ENCODE assay signal across 8 mouse cellular contexts in genomic region chr2:118703913-118704730, GRCm38 (mm10). TPM values are rescaled to one million over a fixed set of nuclear protein-coding genes. Genes with fewer than 3 reads are reported as not detected.
DNase-seq lines count a peak whose midpoint lies in the region; ATAC-seq and TF ChIP-seq lines count a peak whose summit lies in the region.

Gene Ankrd63 (minus strand): TSS chr2:118703963.

- no peak for ATAC-seq in megakaryocyte, adult 5-6 weeks (ENCODE audit: poor library complexity, severe bottlenecking)
- ATAC-seq in heart, embryonic 14.5 days (ENCODE audit: insufficient number of reproducible peaks, insufficient read depth, low FRiP score, low read depth), result no peak
- no peak for ATAC-seq in limb, embryonic 11.5 days (ENCODE audit: insufficient number of reproducible peaks, low FRiP score, low TSS enrichment, low read depth)
- no peak for ATAC-seq in megakaryocyte-erythroid progenitor cell, adult 5-6 weeks (replicated peaks; ENCODE audit: low FRiP score, low TSS enrichment, poor library complexity, severe bottlenecking)

- WGBS in heart, embryonic 14.5 days, result 2% methylated on average over 50 of the region's 50 CpGs
- WGBS in limb, embryonic 11.5 days, result 1% methylated on average over 50 of the region's 50 CpGs
- WGBS in olfactory bulb, adult 2 months, result 5% methylated on average over 50 of the region's 50 CpGs

- peak within 1 kb of the TSS; percentile 73 for H3K9ac ChIP-seq in heart, embryonic 14.5 days (ENCODE audit: low read length)
- peak within 1 kb of the TSS; percentile 27; the same call in 1 of the 2 replicates for H3K9ac ChIP-seq in limb, embryonic 11.5 days (ENCODE audit: low read length)

- peaks cover 94% of the 10 kb centered on the region for H3K4me1 ChIP-seq in megakaryocyte, embryonic 14.5 days
- H3K4me1 ChIP-seq in heart, embryonic 14.5 days (ENCODE audit: control insufficient read depth in 2 of 2, insufficient read depth in 2 of 2, low read length in 2 of 2), result peaks cover 39 to 47% of the 10 kb centered on the region in 2 experiments
- H3K4me1 ChIP-seq in limb, embryonic 11.5 days (ENCODE audit: control insufficient read depth, insufficient read depth, low read length), result peaks cover 31% of the 10 kb centered on the region
- H3K4me1 ChIP-seq in olfactory bulb, adult 2 months (ENCODE audit: control insufficient read depth, insufficient read depth, low read length), result peaks cover 63% of the 10 kb centered on the region

- H3K4me2 ChIP-seq in heart, embryonic 14.5 days (ENCODE audit: low read length), result peak within 1 kb of the TSS; percentile 74
- peak within 1 kb of the TSS; percentile 60 for H3K4me2 ChIP-seq in limb, embryonic 11.5 days (ENCODE audit: low read depth, severe bottlenecking)

- peaks cover 61% of the 10 kb centered on the region for H3K27me3 ChIP-seq in megakaryocyte, embryonic 14.5 days (replicated peaks)
- peaks cover 65% of the 10 kb centered on the region for H3K27me3 ChIP-seq in heart, embryonic 14.5 days (ENCODE audit: control insufficient read depth, insufficient read depth, low read length)
- peaks cover 93% of the 10 kb centered on the region for H3K27me3 ChIP-seq in limb, embryonic 11.5 days (ENCODE audit: control insufficient read depth, insufficient read depth, low read length)

- TF ChIP-seq CTCF in olfactory bulb, adult 2 months (IDR thresholded peaks at IDR 0.05; ENCODE audit: insufficient read depth, low read depth, low read length), result no peak

- no peaks in the 10 kb centered on the region for H3K9me3 ChIP-seq in megakaryocyte, embryonic 14.5 days
- H3K9me3 ChIP-seq in heart, embryonic 14.5 days (ENCODE audit: control insufficient read depth, low read length), result no peaks in the 10 kb centered on the region
- no peaks in the 10 kb centered on the region for H3K9me3 ChIP-seq in limb, embryonic 11.5 days (ENCODE audit: control insufficient read depth, low read length)

- H3K27ac ChIP-seq in heart, embryonic 14.5 days (replicated peaks in 1 of 2; ENCODE audit: control insufficient read depth in 1 of 2, insufficient read depth in 1 of 2, low read depth in 2 of 2, low read length in 2 of 2), result 0 out of 4 replicates have a peak within 1 kb of the TSS, but pooled peaks of 1 of the 2 experiments have one; percentile 12
- H3K27ac ChIP-seq in limb, embryonic 11.5 days (replicated peaks; ENCODE audit: low read depth, low read length), result no peak within 1 kb of the TSS
- H3K27ac ChIP-seq in olfactory bulb, adult 2 months (ENCODE audit: insufficient read depth, low read depth, low read length), result peak within 1 kb of the TSS; percentile 74

- H3K36me3 ChIP-seq in megakaryocyte, embryonic 14.5 days (replicated peaks; ENCODE audit: low read length), result peaks cover 31% of the 10 kb centered on the region
- H3K36me3 ChIP-seq in heart, embryonic 14.5 days (ENCODE audit: control insufficient read depth, insufficient read depth, low read length), result no peaks in the 10 kb centered on the region
- no peaks in the 10 kb centered on the region for H3K36me3 ChIP-seq in limb, embryonic 11.5 days (ENCODE audit: control insufficient read depth, insufficient read depth, low read length)

- H3K4me3 ChIP-seq in megakaryocyte, embryonic 14.5 days (replicated peaks), result peak within 1 kb of the TSS; percentile 95
- H3K4me3 ChIP-seq in heart, embryonic 14.5 days (ENCODE audit: control insufficient read depth in 1 of 2, insufficient read depth in 1 of 2, low read depth in 1 of 2, low read length in 2 of 2), result peak within 1 kb of the TSS; percentile 46 to 47
- H3K4me3 ChIP-seq in limb, embryonic 11.5 days (ENCODE audit: low read depth, low read length), result peak within 1 kb of the TSS; percentile 35
- peak within 1 kb of the TSS; percentile 59 for H3K4me3 ChIP-seq in olfactory bulb, adult 2 months (ENCODE audit: insufficient read depth, low read depth, low read length)

- no peak for TF ChIP-seq POLR2A in olfactory bulb, adult 2 months (IDR thresholded peaks at IDR 0.05; ENCODE audit: insufficient read depth, low read depth, low read length)

- peak; percentile 52 for DNase-seq in adrenal gland, postnatal 25 days
- no peak for DNase-seq in adrenal gland, adult 8-10 months
- DNase-seq in limb, embryonic 11.5 days (ENCODE audit: low spot score), result peak; percentile 47

RNA-seq across cellular contexts. Expression of gene Ankrd63, which starts in this region (rescaled TPM):
- total RNA-seq in adrenal gland, postnatal 25 days (2021), result 0.27 and 0.67 TPM in 2 replicates
- total RNA-seq in adrenal gland, adult 8-10 months (2022), result under 1 TPM; 0.11 to 0.84 (median 0.36) TPM
- 0.30 and 0.55 TPM in 2 replicates for polyA plus RNA-seq in megakaryocyte, embryonic 14.5 days (2012; ENCODE audit: insufficient read depth, low replicate concordance)
- total RNA-seq in megakaryocyte, adult 5-6 weeks (2015), result 0.07 and 0.11 TPM in 2 replicates
- total RNA-seq in megakaryocyte, adult 5-6 weeks (2017), result 0.07 and 0.12 TPM in 2 replicates
- 2.1 and 3.0 TPM in 2 replicates for polyA plus RNA-seq in heart, embryonic 14.5 days (2014; fragmentation: Nextera tagmentation; extraction: Ambion mirVana)
- not detected in 2 replicates for polyA plus RNA-seq in limb, embryonic 11.5 days (2014; fragmentation: Nextera tagmentation; extraction: Ambion mirVana)
- polyA plus RNA-seq in olfactory bulb, adult 2 months (2012; ENCODE audit: insufficient read depth, insufficient read length, low replicate concordance, missing spikeins), result not detected in 2 replicates
- total RNA-seq in megakaryocyte-erythroid progenitor cell, adult 5-6 weeks (2014; fragmentation: Nextera tagmentation), result not detected in 2 replicates
- 0.15 and 0.19 TPM in 2 replicates for total RNA-seq in megakaryocyte-erythroid progenitor cell, adult 5-6 weeks (2017)

Comparison
In these comparisons a context has a peak if more than half of its experiments do, and no peak if none do; other contexts are left out.
1. Peak in DNase-seq in adrenal gland, postnatal 25 days; RNA of the gene not detected or under 1 TPM.
2. Peak in DNase-seq, H3K4me3 ChIP-seq, H3K9ac ChIP-seq and H3K4me2 ChIP-seq in limb, embryonic 11.5 days; RNA of the gene not detected or under 1 TPM.
3. H3K4me3 ChIP-seq: peak in every context shown above with its lines; median percentile 95 in megakaryocyte, embryonic 14.5 days; 59 in olfactory bulb, adult 2 months; 46 in heart, embryonic 14.5 days; 35 in limb, embryonic 11.5 days.